Mouse (Mus musculus) adrenal gland, adult 8-10 months (tissue): ENCODE data around the gene Synpo2. TPM values are rescaled to one million over a fixed set of nuclear protein-coding genes. Genes with fewer than 3 reads are reported as not detected.

ENCODE experiments used
- DNase-seq: peaks from one replicate; pipeline ENCODE4 v3.0.0; 2022
- total RNA-seq, 4 experiments: library from RNA; stranded (reverse); gene quantifications; 2 replicates each; pipeline ENCODE4 v1.2.4; 2022

Synpo2 gene
- total RNA-seq: 10 to 100 TPM; 13.8 to 31.8 (median 20.3) TPM

DNA sequence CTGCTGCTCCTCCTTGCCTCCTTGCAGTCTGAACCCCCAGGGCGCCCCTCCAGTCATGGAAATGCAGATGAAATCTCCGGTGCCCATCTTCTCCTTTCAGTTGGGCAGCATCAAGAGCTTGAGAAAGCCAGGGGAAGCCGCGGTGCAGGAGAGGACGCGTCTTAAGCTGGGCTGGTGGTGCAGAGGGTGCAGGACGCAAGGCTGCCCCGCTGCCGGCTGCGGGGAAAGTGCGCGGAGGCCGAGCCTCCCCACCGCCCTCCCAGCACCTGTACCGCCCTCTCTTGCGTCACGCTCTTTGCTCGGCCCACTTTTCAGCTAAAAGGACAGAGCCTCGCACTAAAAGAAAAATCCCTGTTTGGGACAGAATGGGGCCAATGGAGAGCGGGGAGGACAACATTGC is at the start of gene Synpo2:
Synpo2 (minus strand) TSS at position 229 of the 400 bp plus-strand sequence.
- peak; percentile 70 for DNase-seq

DNA sequence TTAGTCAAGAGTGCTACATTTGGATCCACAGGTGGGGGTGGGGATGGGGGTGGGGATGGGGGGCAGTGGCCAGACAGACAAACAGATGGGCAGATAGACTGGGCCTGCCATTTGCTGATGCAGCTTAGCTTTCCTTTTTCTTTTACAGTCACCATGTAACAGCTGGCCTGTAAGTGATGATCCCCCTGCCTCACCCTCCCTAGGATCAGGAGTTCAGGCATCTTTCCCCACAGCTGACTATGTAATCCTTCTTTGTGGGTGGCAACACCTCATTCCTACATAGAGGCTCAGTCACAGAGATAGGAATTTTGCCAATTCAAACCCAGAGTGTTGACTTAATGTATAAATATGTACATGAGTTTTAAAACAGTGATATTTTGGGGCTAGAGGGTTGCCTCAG is 49.7 kb upstream of the Synpo2 start:
- no peak for DNase-seq

DNA sequence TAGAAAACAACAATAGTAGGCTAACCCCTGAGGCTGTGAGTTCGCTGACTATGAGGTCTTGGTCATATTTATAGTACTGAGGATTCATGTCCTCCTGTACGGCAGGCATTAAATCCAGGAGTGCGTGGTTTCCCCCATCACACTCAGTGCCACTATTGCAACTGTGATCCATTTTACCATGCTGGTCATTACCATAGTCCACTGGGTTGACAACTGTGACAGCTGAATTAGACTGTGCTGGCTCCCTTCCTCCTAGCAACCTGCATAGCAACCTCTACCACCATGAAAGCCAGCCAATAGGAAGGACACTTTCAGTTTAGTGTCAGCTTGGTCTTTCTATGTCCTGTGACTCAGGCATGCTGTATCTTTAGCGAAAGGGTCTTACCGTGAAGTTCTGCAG is 48.3 kb upstream of the Synpo2 start:
- DNase-seq: no peak

DNA sequence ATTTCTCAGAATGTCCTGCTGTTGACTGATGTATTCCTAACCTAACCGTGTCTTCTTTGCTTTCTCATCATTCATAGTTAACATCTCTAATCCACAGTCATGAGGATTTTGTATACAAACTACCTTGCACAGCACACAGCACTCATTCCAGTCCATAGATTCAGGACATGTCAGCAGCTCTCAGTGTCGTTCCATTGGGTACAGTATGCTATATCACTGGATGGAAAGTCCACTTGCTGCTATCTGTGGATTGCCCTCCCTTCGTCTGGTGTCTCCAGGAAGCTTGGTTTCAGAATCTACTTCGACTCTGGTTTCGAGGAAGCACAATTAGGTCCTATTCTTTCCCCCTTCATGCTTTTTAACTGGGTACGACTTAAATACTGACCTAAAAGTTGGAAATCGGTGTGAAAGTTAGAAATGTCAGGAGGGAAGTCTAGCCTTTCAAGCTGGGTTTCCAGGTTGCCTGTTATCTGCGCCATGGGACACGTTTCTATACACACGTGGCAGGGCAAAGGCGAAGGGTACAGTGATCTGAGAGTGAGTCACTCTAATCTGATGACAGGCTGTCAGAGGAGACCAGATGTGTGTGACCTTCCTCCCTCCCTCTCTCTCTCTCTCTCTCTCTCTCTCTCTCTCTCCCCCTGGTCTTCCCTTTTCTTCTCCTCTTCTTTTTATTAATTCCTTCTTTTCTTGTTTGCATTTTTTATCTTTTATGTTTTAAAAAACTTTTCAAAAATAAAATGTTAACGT is 47.1 kb upstream of the Synpo2 start:
- DNase-seq: peak; percentile 74

DNA sequence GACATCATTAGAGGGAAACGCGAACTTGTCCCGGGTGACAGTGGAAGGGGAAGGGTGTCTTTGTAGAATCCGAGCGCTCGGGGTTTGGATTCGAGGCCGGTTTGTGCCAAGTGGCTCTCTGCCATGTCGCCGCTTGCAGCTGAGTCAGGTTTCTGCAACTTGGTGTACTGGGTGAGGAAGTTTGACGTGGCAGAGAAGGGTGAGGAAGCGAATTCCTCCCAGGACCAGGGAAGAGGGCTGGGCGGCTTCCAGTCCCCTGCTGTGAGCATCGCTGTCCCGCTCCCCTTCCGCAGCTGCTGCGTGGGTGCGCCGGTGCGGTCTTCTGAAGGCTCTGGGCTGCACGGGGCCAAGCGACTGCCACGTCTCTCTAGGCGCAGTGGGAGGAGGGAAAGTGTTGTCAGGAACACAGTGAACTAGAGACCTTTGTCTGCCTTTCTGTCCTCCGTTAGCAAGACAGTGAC is 31.8 kb upstream of the Synpo2 start:
- peak; percentile 65 for DNase-seq

DNA sequence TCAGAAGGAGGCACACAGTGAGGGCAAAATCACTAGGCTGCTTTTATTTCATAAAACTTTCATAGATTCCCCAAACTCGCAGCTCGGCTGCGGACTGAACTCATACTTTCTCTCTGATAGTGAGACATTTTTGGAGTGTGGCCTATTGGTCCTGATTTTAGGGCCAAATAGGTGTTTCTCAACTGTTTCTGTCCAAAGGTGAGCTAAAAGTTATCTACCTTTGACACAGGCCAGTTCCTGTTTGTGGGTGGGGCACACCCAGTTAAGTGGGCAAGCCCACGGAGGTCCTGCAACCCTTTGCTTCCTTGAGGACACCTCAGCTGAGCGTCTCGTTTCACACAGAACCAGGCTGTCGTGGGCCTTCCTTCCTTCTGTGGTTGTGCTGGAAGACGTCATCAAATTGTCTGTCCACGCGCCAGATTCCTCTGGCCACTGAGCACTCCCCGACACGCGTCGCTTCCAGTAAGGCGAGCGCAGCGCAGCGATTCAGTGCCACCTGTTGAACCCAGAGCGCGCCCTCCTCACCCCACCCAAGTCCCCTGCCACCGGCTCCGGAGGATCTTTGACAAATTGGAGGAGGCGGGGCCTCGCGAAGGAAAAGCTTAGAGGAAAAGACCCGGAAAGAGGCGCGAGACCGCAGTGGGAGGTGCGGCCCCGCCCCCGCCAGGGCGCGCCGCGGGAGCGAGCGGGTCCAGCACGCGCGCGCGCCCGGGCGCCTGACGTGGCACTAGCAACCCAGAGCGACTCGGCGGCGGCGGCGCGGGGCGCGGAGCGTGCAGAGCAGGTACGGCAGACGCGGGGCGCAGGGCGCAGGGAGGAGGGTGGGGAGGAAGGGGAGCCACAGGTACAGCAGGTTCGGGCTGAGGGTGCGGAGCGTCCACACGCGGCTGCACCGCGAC is 31.1 kb upstream of the Synpo2 start, which contains the start of gene Sec24d:
Sec24d (plus strand) TSS at position 703 of the 899 bp plus-strand sequence.
- DNase-seq: peak; percentile 82

DNA sequence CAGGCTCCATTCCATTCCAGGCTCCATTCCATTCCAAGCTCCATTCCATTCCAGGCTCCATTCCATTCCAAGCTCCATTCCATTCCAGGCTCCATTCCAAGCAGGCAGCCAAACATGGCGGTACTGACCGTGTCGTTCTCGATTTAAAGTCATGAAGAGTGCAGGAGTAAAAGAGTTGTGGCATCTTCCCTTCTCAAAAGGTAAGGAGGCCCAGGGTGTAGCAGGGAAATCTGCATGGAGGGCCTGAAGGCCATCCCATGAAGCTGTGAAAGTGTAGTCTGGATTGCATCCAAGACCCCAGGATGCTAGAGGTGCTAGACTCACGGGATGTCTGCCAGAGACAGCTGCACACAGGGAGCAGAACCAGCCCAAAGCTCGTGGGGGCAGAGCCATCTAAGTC is 28.8 kb upstream of the Synpo2 start:
- DNase-seq: no peak

DNA sequence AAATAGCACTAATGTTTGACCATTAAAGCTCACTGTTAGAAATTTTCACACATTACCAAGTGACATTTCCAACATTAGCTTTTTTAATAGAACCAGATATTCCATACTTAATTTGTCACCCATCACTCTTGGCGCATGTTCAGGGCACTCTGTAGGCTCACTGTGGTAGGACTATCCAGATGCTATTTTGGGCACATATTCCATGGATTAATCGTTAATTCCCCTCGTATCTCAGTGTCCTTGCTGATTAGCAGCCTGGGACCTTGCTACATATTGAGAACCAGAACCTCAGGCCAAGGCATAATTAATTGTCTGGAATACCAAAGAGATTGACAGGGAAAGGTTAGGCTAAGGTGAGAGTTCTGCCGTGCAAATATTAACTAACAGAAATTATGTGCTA is 22.8 kb upstream of the Synpo2 start:
- no peak for DNase-seq

DNA sequence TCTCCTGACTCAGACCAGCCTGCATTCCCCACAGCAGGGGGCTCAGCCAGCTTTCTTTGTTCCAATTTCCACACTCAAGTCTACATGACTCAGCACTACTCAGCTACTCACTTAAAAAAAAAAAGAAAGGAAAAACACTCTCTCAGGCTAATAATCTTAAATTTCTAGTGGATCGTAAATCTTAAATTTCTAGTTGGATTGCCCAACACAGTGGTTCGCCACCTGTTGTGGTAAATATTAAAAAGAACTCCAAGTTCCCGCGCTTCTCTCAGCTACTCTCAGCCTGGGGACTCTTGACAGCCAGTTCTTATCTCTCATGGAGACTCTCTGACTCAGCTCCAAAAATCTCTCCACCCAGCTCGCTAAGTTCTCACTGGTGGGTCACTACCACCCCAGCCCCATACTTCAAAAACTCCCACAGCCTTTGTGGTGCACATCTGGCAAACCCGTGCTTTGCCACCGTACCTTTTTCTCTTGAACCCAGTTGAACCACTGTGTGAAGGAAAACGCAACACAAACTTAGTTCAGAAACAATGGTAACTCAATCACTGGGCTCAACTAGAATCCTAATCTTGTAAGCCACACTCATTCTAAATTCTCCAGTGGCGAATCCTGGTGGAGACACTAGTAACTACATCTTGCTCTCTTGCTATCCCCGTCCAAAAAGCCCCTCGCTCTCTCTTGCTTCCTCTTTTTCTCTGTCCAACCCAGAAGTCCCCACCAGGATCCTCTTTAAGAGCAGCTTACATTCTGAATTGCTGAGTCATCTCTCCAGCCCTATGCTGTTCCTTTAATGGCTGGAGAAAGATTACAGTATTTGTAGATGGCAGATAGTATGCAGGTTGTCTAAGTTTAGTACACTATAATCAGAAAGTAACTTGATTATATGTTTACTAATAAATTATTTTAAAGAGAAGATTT is 20.5 kb upstream of the Synpo2 start:
- DNase-seq: no peak

DNA sequence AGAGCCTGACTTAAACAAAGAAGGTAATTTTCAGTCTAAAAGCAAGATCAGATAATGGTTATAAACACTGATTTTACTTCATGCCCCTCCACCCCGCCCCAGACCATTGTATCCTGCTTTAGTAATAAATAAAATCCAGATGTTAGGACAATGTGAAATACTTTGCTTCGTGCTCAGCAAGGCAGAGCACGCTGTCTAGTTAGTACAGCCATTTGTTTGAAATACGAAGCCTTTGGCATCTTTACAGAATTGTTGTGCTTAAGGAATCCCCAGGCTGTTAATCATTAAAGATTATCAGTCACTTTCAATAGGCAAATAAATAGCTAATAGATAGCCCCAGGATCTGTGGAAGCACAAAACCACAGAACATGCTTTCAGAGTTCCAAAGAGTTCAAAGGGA is 9.7 kb upstream of the Synpo2 start:
- no peak for DNase-seq

DNA sequence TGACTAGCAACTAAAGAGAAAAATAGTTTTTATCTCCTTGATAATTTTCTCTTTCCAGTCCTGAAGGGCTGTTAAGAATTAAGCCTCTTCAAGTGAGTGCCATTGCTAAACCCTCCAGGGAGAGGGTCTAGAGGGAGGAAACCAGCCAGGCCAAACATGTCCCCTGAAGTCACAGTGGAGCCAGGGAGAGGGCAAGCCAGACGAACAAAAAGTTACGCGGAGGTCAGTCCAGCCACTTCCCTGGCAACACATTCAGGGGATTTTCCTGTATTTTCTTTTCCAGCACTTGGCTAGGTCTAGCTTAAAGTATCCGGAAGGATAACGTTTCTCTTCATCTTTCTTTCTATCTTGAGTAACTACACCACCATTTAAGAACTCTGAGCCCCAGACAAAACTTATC is 8.4 kb upstream of the Synpo2 start:
- no peak for DNase-seq

DNA sequence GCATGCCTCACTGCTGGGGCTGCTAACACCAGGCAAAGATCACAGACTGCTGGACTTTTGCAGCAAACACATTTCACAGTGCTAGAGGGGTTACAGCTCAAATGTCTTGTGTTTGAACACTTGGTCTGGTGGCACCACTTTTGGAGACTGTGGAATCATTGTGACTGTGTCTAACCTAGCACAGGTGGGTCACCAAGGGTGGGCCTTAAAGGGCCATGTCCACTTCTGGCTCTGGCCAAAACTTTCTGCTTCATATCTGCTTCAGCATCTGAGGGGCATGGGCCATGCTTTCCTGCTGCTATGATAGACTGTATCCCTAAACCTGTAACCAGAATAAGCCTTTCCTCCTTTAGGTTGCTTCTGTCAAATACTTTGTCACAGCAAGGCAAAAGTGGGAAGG is 1.5 kb upstream of the Synpo2 start:
- no peak for DNase-seq

DNA sequence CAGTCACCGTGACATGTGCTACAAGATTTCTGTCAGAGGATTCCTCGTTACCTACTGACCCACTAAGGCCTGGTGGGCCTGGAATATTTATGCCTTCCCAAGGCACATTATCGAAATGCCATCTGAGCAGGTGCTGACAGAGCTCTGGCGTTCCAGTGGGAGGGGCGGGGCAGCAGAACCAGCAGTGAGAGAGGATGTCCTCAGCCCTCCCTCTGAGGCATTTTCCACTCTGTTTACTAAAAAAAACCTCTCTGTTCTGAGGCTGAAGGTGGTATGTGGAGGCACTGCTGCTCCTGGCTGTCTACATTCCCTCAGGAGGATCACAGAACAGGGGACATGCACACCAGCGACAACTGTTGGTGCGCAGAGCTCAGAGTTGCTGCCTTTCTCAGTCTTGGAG is 1.1 kb upstream of the Synpo2 start:
- no peak for DNase-seq

DNA sequence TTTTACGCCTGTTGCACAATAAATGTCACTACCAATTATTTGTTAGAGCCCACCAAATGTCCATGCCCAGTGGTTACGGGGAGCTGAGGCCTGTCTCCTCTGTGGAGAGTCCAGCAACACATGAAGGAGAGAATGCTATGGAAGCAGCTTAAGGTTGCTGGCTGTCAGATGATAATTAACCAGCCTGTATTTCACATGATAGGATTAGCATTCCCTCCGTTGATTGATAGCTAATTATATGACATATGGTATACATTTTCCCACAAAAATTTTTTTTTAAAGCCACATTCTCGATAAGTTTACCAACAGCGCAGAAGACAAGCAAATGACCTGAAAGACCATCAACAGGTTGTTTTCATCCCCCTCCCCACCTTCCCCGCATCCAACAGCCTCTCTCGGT is 454 bp downstream of the Synpo2 start:
- DNase-seq: no peak

DNA sequence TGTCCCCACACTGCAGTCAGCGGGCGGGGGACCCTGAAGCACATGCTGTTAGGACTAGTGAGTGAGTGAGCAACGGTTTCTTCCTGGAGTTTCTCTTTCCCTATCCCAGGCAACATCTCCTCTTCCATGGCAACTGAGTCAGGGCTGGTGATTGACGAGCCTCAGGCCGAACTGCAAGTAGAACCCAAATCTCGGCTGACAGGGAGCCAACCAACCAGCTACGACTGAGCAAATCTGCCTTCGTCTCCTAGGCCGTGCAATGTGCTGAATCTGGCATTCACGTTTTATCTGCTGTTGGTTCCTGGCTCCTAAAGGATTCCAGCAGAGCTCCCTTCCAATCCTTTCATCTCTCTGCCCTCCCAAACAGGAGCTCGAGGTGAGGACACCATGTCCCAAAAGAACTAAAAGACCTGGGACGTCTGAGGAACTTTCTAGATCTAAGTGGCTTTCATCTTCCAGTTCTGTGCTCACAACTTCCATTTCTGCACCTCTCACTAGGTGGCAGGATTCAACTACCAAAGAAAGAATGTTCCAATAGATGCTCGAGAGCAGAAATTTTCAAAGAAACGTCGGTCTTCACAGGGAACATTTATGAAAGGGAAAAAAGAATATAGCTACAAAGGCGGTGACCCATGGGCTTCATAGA is 1.6 kb downstream of the Synpo2 start:
- DNase-seq: peak; percentile 25

DNA sequence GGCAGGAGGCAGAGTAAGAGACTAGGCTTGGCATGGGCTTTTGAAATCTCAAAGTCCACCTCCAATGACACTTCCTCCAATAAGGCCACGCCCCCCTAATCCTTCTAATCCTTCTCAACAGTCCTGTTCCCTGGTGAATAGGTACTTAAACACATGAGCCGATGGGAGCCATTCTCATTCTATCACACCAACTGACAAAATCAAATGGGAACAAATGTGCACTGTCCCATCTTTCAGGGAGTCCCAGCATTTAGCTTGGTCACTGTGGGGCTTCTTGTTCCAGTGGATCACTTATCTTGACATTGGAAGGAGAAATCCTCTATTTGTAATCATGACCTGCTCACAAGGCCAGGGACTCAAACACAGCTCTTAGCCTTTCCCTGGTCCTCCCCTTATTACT is 4.3 kb downstream of the Synpo2 start:
- DNase-seq: no peak

DNA sequence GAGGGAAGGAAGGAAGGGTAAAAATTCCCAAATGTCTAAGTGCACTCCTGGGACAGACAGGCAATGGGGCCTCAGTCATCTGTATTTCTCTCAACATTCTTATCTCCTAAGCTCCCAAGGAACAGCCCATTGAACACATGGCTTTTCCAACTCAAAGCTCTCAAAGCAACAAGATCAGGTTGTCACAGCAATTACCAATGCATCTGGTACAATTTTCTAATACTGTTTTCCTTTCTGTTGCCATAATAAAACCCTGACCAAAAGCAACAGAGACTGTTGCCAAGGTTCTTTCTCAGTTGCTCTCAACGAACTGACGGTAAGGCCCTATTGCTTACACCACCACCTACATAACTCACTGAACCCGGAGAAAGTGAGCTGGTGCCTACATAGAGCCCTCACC is 8.7 kb downstream of the Synpo2 start:
- DNase-seq: no peak

DNA sequence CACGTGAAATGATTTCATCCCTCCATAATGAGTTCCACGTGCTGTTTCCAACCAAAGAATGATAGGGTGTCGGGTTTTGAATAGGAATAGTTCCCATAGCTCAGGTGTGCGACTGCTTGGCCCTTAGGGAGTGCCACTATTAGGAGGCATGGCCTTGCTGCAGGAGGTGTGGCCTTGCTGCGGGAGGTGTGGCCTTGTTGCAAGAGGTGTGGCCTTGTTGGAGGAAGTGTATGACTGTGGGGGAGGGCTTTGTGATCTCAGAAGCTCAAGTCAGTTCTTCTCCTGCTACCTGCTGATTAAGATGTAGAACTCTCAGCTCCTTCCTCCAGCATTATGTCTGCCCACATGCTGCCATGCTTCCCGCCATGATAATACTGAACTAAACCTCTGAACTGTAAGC is 17.3 kb downstream of the Synpo2 start:
- no peak for DNase-seq

DNA sequence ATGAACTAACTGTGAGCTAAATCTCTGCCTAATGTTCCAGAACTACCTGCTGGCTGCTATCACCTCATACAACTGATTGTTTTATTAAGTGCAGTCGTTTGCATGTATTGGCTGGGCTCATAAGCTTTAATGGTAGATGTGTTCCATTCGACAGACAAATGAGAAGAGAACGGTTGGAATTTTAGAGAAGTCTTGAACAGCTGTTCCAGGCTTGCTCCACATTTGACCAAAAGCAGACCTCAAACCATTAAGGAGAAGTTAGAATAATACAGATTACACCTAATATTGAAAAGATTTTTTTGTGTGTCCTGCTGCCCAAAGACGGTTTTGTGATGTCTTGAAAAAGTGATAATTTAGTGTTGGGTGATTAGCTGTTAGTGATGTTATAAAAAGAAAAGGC is 27.1 kb downstream of the Synpo2 start:
- no peak for DNase-seq

DNA sequence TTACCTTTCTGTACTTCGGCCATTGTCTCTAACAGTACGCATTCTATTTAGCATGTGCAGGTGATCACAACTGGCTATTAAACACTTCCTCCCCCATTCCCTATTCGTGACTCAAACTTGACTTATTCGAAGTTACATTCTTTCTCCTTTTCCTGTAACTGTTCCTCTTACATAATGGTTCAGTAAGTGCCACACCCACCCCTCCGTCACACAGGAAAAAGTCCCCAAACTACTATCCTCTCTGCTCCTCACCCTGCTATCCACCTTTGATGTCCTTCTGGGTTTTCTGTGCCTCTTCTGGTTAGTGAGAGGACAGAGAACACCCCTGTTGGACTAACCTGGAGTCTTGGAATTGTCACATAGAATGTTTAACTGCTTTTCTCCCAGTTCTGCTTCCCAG is 28.6 kb downstream of the Synpo2 start:
- DNase-seq: no peak

DNA sequence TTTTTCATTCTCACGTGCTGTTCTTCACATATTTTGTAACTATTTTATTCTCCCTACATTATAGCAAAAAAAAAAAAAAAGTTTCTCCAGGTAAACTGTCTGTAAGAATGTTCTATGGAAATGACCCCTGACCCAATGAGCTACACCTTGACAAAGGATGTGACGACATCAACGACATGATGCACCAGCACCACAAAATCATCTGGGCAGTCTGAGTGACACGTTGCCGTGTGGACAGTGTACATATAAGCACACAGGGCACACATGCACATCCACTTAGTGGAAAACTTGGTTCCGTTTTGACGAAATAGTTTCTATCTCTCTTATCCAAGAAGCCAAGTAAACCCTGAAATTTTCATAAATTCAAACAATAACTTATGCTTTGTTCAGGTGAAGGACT is 30.5 kb downstream of the Synpo2 start:
- DNase-seq: no peak

DNA sequence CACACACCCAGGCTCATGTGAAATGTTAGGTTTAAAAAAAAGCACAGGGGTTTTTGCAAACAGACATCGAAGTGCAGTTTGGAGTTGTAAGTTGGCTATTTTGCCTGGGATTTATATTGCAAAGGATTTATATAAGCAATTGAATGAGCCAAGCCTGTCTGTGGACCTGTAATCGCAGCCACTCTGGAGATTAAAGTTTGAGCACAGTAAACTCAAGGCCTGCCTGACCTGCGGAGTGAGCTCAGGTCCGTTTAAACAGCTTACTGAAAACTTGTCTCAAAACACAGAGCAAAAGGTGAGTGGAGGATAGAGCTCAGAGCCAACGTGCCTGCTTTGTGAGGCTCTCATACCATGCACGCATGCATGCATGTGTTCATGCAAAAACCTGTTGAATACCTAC is 30.9 kb downstream of the Synpo2 start:
- DNase-seq: no peak
